Mouse (Mus musculus) liver, embryonic 14.5 days (tissue): ENCODE measurements around the gene Dlg2.

Experiments
- CTCF ChIP-seq: IDR thresholded peaks from 2 replicates; pipeline ENCODE4 v1.5.1; 2016; ENCODE audit warnings: antibody characterized with exemption, low read depth, control low read depth
- EP300 ChIP-seq: IDR thresholded peaks from 2 replicates; pipeline ENCODE4 v1.6.1; 2016; ENCODE audit warnings: antibody characterized with exemption, low read depth

DNA sequence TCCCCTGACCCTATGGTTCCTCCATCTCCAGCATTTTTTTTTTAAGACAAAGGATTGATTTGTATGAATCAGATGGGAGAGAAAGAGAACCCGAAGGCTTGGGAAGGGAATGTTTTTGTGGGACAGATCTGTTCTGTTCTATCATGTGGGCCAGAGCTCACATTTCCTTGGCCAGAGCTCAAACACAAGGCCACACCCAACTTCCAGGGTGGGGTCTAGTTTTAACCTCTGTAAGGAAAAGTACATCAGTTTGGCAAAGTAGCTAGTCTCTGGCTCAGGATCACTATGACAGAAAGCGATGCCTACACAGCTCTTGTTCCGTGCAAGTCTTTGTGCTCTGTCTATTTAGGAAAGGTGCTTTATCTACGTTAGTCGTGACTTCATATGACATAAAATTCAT is 1737.3 kb downstream of the Dlg2 start:
- TF ChIP-seq CTCF, result no peak
- TF ChIP-seq EP300, result no peak
